Mouse (Mus musculus) ES-E14 (cell line): ENCODE measurements at regions not wholly inside any gene's neighbourhood (a gene's known extent, or its start where the extent isn't known, plus 50 kb on each side); places are given as distances from the start of the nearest gene placed in this dataset.

Experiments
- DNase-seq: peaks from one replicate; pipeline ENCODE4 v3.0.0-alpha.2; 2013; ENCODE audit warnings: low read depth, low spot score
- H3K27ac ChIP-seq: 2 replicates; pipeline ENCODE4 v1.5.1; 2012; ENCODE audit warnings: low read depth, mild to moderate bottlenecking, low read length, moderate library complexity, mixed read lengths; ENCODE audit not compliant: poor library complexity, insufficient read depth, severe bottlenecking
- H3K36me3 ChIP-seq: 2 replicates; pipeline ENCODE4 v1.6.1; 2012; ENCODE audit warnings: mild to moderate bottlenecking, low read length, moderate library complexity, mixed read lengths; ENCODE audit not compliant: control insufficient read depth, poor library complexity, insufficient read depth, severe bottlenecking
- H3K4me1 ChIP-seq, 2 experiments: fragments of 150-350 bp in 1 of 2; sonication (generic) in 1 of 2; 2 replicates each; pipeline ENCODE4 v1.6.1; 2012; ENCODE audit warnings: low read length in 2 of 2, mild to moderate bottlenecking in 1 of 2, mixed read lengths in 1 of 2; ENCODE audit not compliant: control insufficient read depth in 2 of 2, insufficient read depth in 2 of 2, poor library complexity in 1 of 2
- H3K4me3 ChIP-seq, 2 experiments: fragments of 150-350 bp in 1 of 2; sonication (generic) in 1 of 2; 2 replicates each; pipeline ENCODE4 v1.5.1; 2012; ENCODE audit warnings: low read length in 2 of 2, low read depth in 1 of 2, mild to moderate bottlenecking in 1 of 2, mixed read lengths in 1 of 2; ENCODE audit not compliant: insufficient read depth in 1 of 2, poor library complexity in 1 of 2, severe bottlenecking in 1 of 2
- H3K9ac ChIP-seq: 2 replicates; pipeline ENCODE4 v1.6.1; 2012; ENCODE audit warnings: low read depth, mild to moderate bottlenecking, low read length, mixed read lengths; ENCODE audit not compliant: poor library complexity, insufficient read depth, severe bottlenecking
- H3K9me3 ChIP-seq: fragments of 150-350 bp; sonication (generic); 2 replicates; pipeline ENCODE4 v1.6.1; 2012; ENCODE audit warnings: low read depth, mild to moderate bottlenecking, low read length; ENCODE audit not compliant: control insufficient read depth, insufficient read depth
- CHD2 ChIP-seq: IDR thresholded peaks from 2 replicates; pipeline ENCODE4 v1.6.1; 2014; ENCODE audit warnings: mild to moderate bottlenecking, low read depth, low read length, inconsistent platforms
- HCFC1 ChIP-seq: IDR thresholded peaks from 2 replicates; pipeline ENCODE4 v1.6.1; 2012; ENCODE audit warnings: low read length, inconsistent platforms, borderline replicate concordance; ENCODE audit not compliant: insufficient read depth
- MAFK ChIP-seq: IDR thresholded peaks from 2 replicates; pipeline ENCODE4 v1.6.1; 2014; ENCODE audit warnings: mild to moderate bottlenecking, low read depth, low read length, inconsistent platforms; ENCODE audit not compliant: insufficient read depth
- ZC3H11A ChIP-seq: IDR thresholded peaks from 2 replicates; pipeline ENCODE4 v1.6.1; 2012; ENCODE audit warnings: low read depth, mild to moderate bottlenecking, inconsistent platforms, low read length, borderline replicate concordance
- ZNF384 ChIP-seq: IDR thresholded peaks from 2 replicates; pipeline ENCODE4 v1.6.1; 2012; ENCODE audit warnings: low read depth, low read length, inconsistent platforms
- in situ Hi-C, 2 experiments: fragments of 600-800 bp; cut with MboI; formaldehyde crosslinking; loops; one replicate each; pipeline ENCODE4 v1.15.1; 2025; ENCODE audit warnings: low sequenced_read_pairs in 2 of 2, inconsistent platforms in 1 of 2; ENCODE audit not compliant: unreplicated experiment in 2 of 2

- Histone ChIP-seq H3K36me3 (no peaks in the 10 kb centered on the region), H3K4me3 (no peak overlapping the region), H3K9me3 (no peaks in the 10 kb centered on the region), H3K27ac (no peak overlapping the region), H3K4me1 (no peaks in the 10 kb centered on the region), H3K9ac (no peak overlapping the region)
- TF ChIP-seq HCFC1, result no peak
- no peak for TF ChIP-seq MAFK
- no peak for TF ChIP-seq ZNF384
- TF ChIP-seq ZC3H11A, result no peak
- no peak for TF ChIP-seq CHD2
- DNase-seq, result no peak
- in situ Hi-C loops, result no loop called here
Measured at GRCm38 (mm10) chr5:78075203-78075602, 667.4 kb upstream of the Igfbp7 start.

- in situ Hi-C loops, result no loop called here
- Histone ChIP-seq H3K4me3 (no peak overlapping the region), H3K9ac (no peak overlapping the region), H3K9me3 (no peaks in the 10 kb centered on the region), H3K4me1 (no peaks in the 10 kb centered on the region), H3K27ac (no peak overlapping the region), H3K36me3 (no peaks in the 10 kb centered on the region)
- no peak for DNase-seq
- TF ChIP-seq ZNF384, result no peak
- TF ChIP-seq CHD2, result no peak
- no peak for TF ChIP-seq MAFK
- no peak for TF ChIP-seq HCFC1
Measured at GRCm38 (mm10) chr5:78032554-78033250, 624.9 kb upstream of the Igfbp7 start.

- no peaks in the 10 kb centered on the region for H3K4me1 ChIP-seq
- H3K9ac ChIP-seq, result no peak overlapping the region
- H3K27ac ChIP-seq, result no peak overlapping the region
- H3K36me3 ChIP-seq, result no peaks in the 10 kb centered on the region
- in situ Hi-C loops, result no loop called here
- DNase-seq, result no peak
- no peaks in the 10 kb centered on the region for H3K9me3 ChIP-seq
- TF ChIP-seq ZNF384, result no peak
- TF ChIP-seq HCFC1, result no peak
- no peak for TF ChIP-seq MAFK
- TF ChIP-seq ZC3H11A, result no peak
- no peak for TF ChIP-seq CHD2
- H3K4me3 ChIP-seq, result no peak overlapping the region
Measured at GRCm38 (mm10) chr5:78017523-78017922, 609.7 kb upstream of the Igfbp7 start.

GRCm38 (mm10) chr5:77986449-77987047 is 578.7 kb upstream of the Igfbp7 start:
- TF ChIP-seq CHD2 (no peak), ZNF384 (no peak), ZC3H11A (no peak), MAFK (no peak), HCFC1 (no peak)

More at GRCm38 (mm10) chr5:77986449-77987047, 578.7 kb upstream of the Igfbp7 start:
- no peak overlapping the region for H3K9ac ChIP-seq
- peak; percentile 2 for DNase-seq
- no peaks in the 10 kb centered on the region for H3K9me3 ChIP-seq
- in situ Hi-C loops, result no loop called here
- no peak overlapping the region for H3K27ac ChIP-seq
- H3K36me3 ChIP-seq, result no peaks in the 10 kb centered on the region
- no peak overlapping the region for H3K4me3 ChIP-seq
- no peaks in the 10 kb centered on the region for H3K4me1 ChIP-seq
